Mouse (Mus musculus): ENCODE results near the gene Csnk1d.

- TF ChIP-seq CTCF (IDR thresholded peaks at IDR 0.05; ENCODE audit: borderline replicate concordance, control insufficient read depth, extremely low read depth, insufficient read depth, low read length, poor library complexity) (no peak), POLR2A (IDR thresholded peaks at IDR 0.05; ENCODE audit: control insufficient read depth, extremely low read depth, insufficient read depth, low read length, poor library complexity) (no peak)
Observed at GRCm38 (mm10) chr11:120913796-120914195, 77.3 kb downstream of the Csnk1d start.

Data from thymus, adult 2 months (tissue).